Mouse (Mus musculus): ENCODE results near the gene Errfi1. TPM values are rescaled to one million over a fixed set of nuclear protein-coding genes. Genes with fewer than 3 reads are reported as not detected.

The Errfi1 gene
- polyA plus RNA-seq (2012; rRNA removed) = 18.5 and 22.7 TPM in 2 replicates

GRCm38 (mm10) chr4:150853680-150854461 is at the start of gene Errfi1:
TSS of gene Errfi1 (plus strand) at chr4:150853919.
- no peak for DNase-seq (ENCODE audit: low read depth)
- no peak for TF ChIP-seq POLR2A (IDR thresholded peaks at IDR 0.05; ENCODE audit: borderline replicate concordance, extremely low read depth, insufficient read depth, insufficient read length, poor library complexity, severe bottlenecking)
- no peak for TF ChIP-seq CTCF (IDR thresholded peaks at IDR 0.05; ENCODE audit: borderline replicate concordance, extremely low read depth, insufficient read depth, insufficient read length)

- TF ChIP-seq POLR2A (IDR thresholded peaks at IDR 0.05; ENCODE audit: borderline replicate concordance, extremely low read depth, insufficient read depth, insufficient read length, poor library complexity, severe bottlenecking) (no peak), CTCF (IDR thresholded peaks at IDR 0.05; ENCODE audit: borderline replicate concordance, extremely low read depth, insufficient read depth, insufficient read length) (no peak)
- DNase-seq (ENCODE audit: low read depth) = no peak
These were observed 49.5 kb upstream of the Errfi1 start for GRCm38 (mm10) chr4:150804204-150804603.

GRCm38 (mm10) chr4:150807727-150808470 is 45.8 kb upstream of the Errfi1 start:
- DNase-seq (ENCODE audit: low read depth) = no peak
- TF ChIP-seq POLR2A (IDR thresholded peaks at IDR 0.05; ENCODE audit: borderline replicate concordance, extremely low read depth, insufficient read depth, insufficient read length, poor library complexity, severe bottlenecking) = no peak
- no peak for TF ChIP-seq CTCF (IDR thresholded peaks at IDR 0.05; ENCODE audit: borderline replicate concordance, extremely low read depth, insufficient read depth, insufficient read length)

- no peak for TF ChIP-seq POLR2A (IDR thresholded peaks at IDR 0.05; ENCODE audit: borderline replicate concordance, extremely low read depth, insufficient read depth, insufficient read length, poor library complexity, severe bottlenecking)
- TF ChIP-seq CTCF (IDR thresholded peaks at IDR 0.05; ENCODE audit: borderline replicate concordance, extremely low read depth, insufficient read depth, insufficient read length) = no peak
- no peak for DNase-seq (ENCODE audit: low read depth)
These were observed 45.3 kb upstream of the Errfi1 start for GRCm38 (mm10) chr4:150808471-150808847.

- TF ChIP-seq POLR2A (IDR thresholded peaks at IDR 0.05; ENCODE audit: borderline replicate concordance, extremely low read depth, insufficient read depth, insufficient read length, poor library complexity, severe bottlenecking) (no peak), CTCF (IDR thresholded peaks at IDR 0.05; ENCODE audit: borderline replicate concordance, extremely low read depth, insufficient read depth, insufficient read length) (no peak)
- DNase-seq (ENCODE audit: low read depth) = no peak
These were observed 44.4 kb upstream of the Errfi1 start for GRCm38 (mm10) chr4:150809323-150809722.

- no peak for DNase-seq (ENCODE audit: low read depth)
- TF ChIP-seq CTCF (IDR thresholded peaks at IDR 0.05; ENCODE audit: borderline replicate concordance, extremely low read depth, insufficient read depth, insufficient read length) = no peak
- TF ChIP-seq POLR2A (IDR thresholded peaks at IDR 0.05; ENCODE audit: borderline replicate concordance, extremely low read depth, insufficient read depth, insufficient read length, poor library complexity, severe bottlenecking) = no peak
These were observed 38.6 kb upstream of the Errfi1 start for GRCm38 (mm10) chr4:150815144-150815543.

- no peak for TF ChIP-seq POLR2A (IDR thresholded peaks at IDR 0.05; ENCODE audit: borderline replicate concordance, extremely low read depth, insufficient read depth, insufficient read length, poor library complexity, severe bottlenecking)
- no peak for TF ChIP-seq CTCF (IDR thresholded peaks at IDR 0.05; ENCODE audit: borderline replicate concordance, extremely low read depth, insufficient read depth, insufficient read length)
These were observed 37.2 kb upstream of the Errfi1 start for GRCm38 (mm10) chr4:150816414-150816951.

GRCm38 (mm10) chr4:150819126-150819910 is 34.4 kb upstream of the Errfi1 start:
- TF ChIP-seq CTCF (IDR thresholded peaks at IDR 0.05; ENCODE audit: borderline replicate concordance, extremely low read depth, insufficient read depth, insufficient read length) (no peak), POLR2A (IDR thresholded peaks at IDR 0.05; ENCODE audit: borderline replicate concordance, extremely low read depth, insufficient read depth, insufficient read length, poor library complexity, severe bottlenecking) (no peak)
- DNase-seq (ENCODE audit: low read depth) = no peak

More at GRCm38 (mm10) chr4:150816414-150816951, 37.2 kb upstream of the Errfi1 start:
- DNase-seq (ENCODE audit: low read depth) = peak; percentile 20

- no peak for DNase-seq (ENCODE audit: low read depth)
- no peak for TF ChIP-seq POLR2A (IDR thresholded peaks at IDR 0.05; ENCODE audit: borderline replicate concordance, extremely low read depth, insufficient read depth, insufficient read length, poor library complexity, severe bottlenecking)
- no peak for TF ChIP-seq CTCF (IDR thresholded peaks at IDR 0.05; ENCODE audit: borderline replicate concordance, extremely low read depth, insufficient read depth, insufficient read length)
These were observed 32.3 kb upstream of the Errfi1 start for GRCm38 (mm10) chr4:150821381-150821780.

- no peak for TF ChIP-seq POLR2A (IDR thresholded peaks at IDR 0.05; ENCODE audit: borderline replicate concordance, extremely low read depth, insufficient read depth, insufficient read length, poor library complexity, severe bottlenecking)
- TF ChIP-seq CTCF (IDR thresholded peaks at IDR 0.05; ENCODE audit: borderline replicate concordance, extremely low read depth, insufficient read depth, insufficient read length) = no peak
- no peak for DNase-seq (ENCODE audit: low read depth)
These were observed 31.1 kb upstream of the Errfi1 start for GRCm38 (mm10) chr4:150822624-150823023.

Data from brain, embryonic 14.5 days (tissue).